Mouse (Mus musculus) layer of hippocampus, adult 2 months (tissue): ENCODE measurements around the gene Gm10964. TPM values are rescaled to one million over a fixed set of nuclear protein-coding genes. Genes with fewer than 3 reads are reported as not detected.

ENCODE experiments used
- DNase-seq, 2 experiments: peaks; one replicate each; pipeline ENCODE4 v3.0.0; 2022; ENCODE audit warnings: low spot score in 2 of 2
- H3K27ac ChIP-seq: fragments of 200-600 bp; 2 replicates; pipeline ENCODE4 v1.8.1; 2022
- H3K4me3 ChIP-seq: fragments of 200-600 bp; 2 replicates; pipeline ENCODE4 v1.8.1; 2022; ENCODE audit warnings: mild to moderate bottlenecking
- CTCF ChIP-seq: fragments of 200-600 bp; conservative IDR thresholded peaks from 2 replicates; pipeline ENCODE4 v1.8.1; 2022; ENCODE audit warnings: antibody characterized with exemption, mild to moderate bottlenecking, moderate library complexity
- long read RNA-seq, 2 experiments: library from polyadenylated mRNA; stranded (forward); transcript quantifications; one replicate each; pipeline ENCODE4 v2.0.0; 2021; ENCODE audit warnings: borderline mapping rate in 2 of 2
- total RNA-seq, 2 experiments: library from RNA; stranded (reverse); gene quantifications; 2 replicates each; pipeline ENCODE4 v1.2.3; 2021

The Gm10964 gene
- not detected for total RNA-seq
- long read RNA-seq, experiment 1, result 0 reads
- long read RNA-seq, experiment 2, partial matches to known transcripts, result 0 of 1 reads
- long read RNA-seq, experiment 2, other reads (novel, unspliced or antisense), result 1 of 1 reads

- no peak for DNase-seq
- peak within 1 kb of the TSS; percentile 42 for H3K4me3 ChIP-seq
- H3K27ac ChIP-seq, result peak within 1 kb of the TSS; percentile 81
- no peak for TF ChIP-seq CTCF
These were observed at the start of gene Gm10964 for GRCm38 (mm10) chr3:103739329-103739728. Gm10964 (plus strand) TSS chr3:103739366.

- DNase-seq, result no peak
- peak; percentile 61 for TF ChIP-seq CTCF
These were observed 48.7 kb upstream of the Gm10964 start for GRCm38 (mm10) chr3:103690506-103690905.

GRCm38 (mm10) chr3:103695556-103695955, 43.6 kb upstream of the Gm10964 start:
- no peak for TF ChIP-seq CTCF
- Histone ChIP-seq H3K4me3 (no peak overlapping the region), H3K27ac (no peak overlapping the region)
- DNase-seq, result no peak

More at GRCm38 (mm10) chr3:103690506-103690905, 48.7 kb upstream of the Gm10964 start:
- H3K4me3 ChIP-seq, result no peak overlapping the region
- H3K27ac ChIP-seq, result no peak overlapping the region

GRCm38 (mm10) chr3:103696388-103696925, 42.7 kb upstream of the Gm10964 start:
- Histone ChIP-seq H3K27ac (no peak overlapping the region), H3K4me3 (no peak overlapping the region)
- DNase-seq, result no peak
- TF ChIP-seq CTCF, result no peak

- DNase-seq, result no peak
- no peak overlapping the region for H3K27ac ChIP-seq
- no peak overlapping the region for H3K4me3 ChIP-seq
- TF ChIP-seq CTCF, result no peak
These were observed 34.5 kb upstream of the Gm10964 start for GRCm38 (mm10) chr3:103704661-103705060.

- no peak for DNase-seq
- no peak for TF ChIP-seq CTCF
- no peak overlapping the region for H3K27ac ChIP-seq
- no peak overlapping the region for H3K4me3 ChIP-seq
These were observed 33.7 kb upstream of the Gm10964 start for GRCm38 (mm10) chr3:103705426-103705825.

GRCm38 (mm10) chr3:103709470-103710040, 29.6 kb upstream of the Gm10964 start:
- Histone ChIP-seq H3K4me3 (no peak overlapping the region), H3K27ac (no peak overlapping the region)
- DNase-seq, result no peak
- TF ChIP-seq CTCF, result no peak

GRCm38 (mm10) chr3:103712196-103712595, 27.0 kb upstream of the Gm10964 start:
- no peak for TF ChIP-seq CTCF
- no peak overlapping the region for H3K27ac ChIP-seq
- DNase-seq, result no peak
- no peak overlapping the region for H3K4me3 ChIP-seq

GRCm38 (mm10) chr3:103714236-103714875, 24.8 kb upstream of the Gm10964 start:
- TF ChIP-seq CTCF, result no peak
- no peak overlapping the region for H3K27ac ChIP-seq
- no peak for DNase-seq

GRCm38 (mm10) chr3:103714942-103715341, 24.2 kb upstream of the Gm10964 start:
- no peak for DNase-seq
- Histone ChIP-seq H3K27ac (no peak overlapping the region), H3K4me3 (no peak overlapping the region)
- no peak for TF ChIP-seq CTCF

More at GRCm38 (mm10) chr3:103714236-103714875, 24.8 kb upstream of the Gm10964 start:
- H3K4me3 ChIP-seq, result no peak overlapping the region

- H3K4me3 ChIP-seq, result no peak overlapping the region
- TF ChIP-seq CTCF, result no peak
- no peak for DNase-seq
- H3K27ac ChIP-seq, result no peak overlapping the region
These were observed 23.1 kb upstream of the Gm10964 start for GRCm38 (mm10) chr3:103715762-103716693.
